Mouse (Mus musculus) erythroblast, embryonic 14.5 days (primary cell): ENCODE results near the gene Cux1. TPM values are rescaled to one million over a fixed set of nuclear protein-coding genes. Genes with fewer than 3 reads are reported as not detected.

Experiments
- H3K27me3 ChIP-seq: 2 replicates; pipeline ENCODE4 v1.6.1; 2012; ENCODE audit warnings: inconsistent platforms; ENCODE audit not compliant: control insufficient read depth
- H3K36me3 ChIP-seq: 2 replicates; pipeline ENCODE4 v1.6.1; 2012; ENCODE audit warnings: mild to moderate bottlenecking, inconsistent platforms; ENCODE audit not compliant: control insufficient read depth
- H3K4me1 ChIP-seq: 2 replicates; pipeline ENCODE4 v1.6.1; 2012; ENCODE audit warnings: inconsistent platforms; ENCODE audit not compliant: control insufficient read depth
- H3K4me3 ChIP-seq: replicated peaks from 2 replicates; pipeline ENCODE3; 2012; ENCODE audit warnings: moderate library complexity, mild to moderate bottlenecking, inconsistent platforms
- H3K9me3 ChIP-seq: 2 replicates; pipeline ENCODE4 v1.6.1; 2012; ENCODE audit warnings: low read length, inconsistent platforms, mixed read lengths; ENCODE audit not compliant: control insufficient read depth
- GATA1 ChIP-seq: IDR thresholded peaks from 2 replicates; pipeline ENCODE4 v1.6.1; 2012; ENCODE audit warnings: low read length, inconsistent platforms, mixed read lengths
- TAL1 ChIP-seq: IDR thresholded peaks from 3 replicates; pipeline ENCODE4 v1.6.1; 2012; ENCODE audit warnings: low read length, inconsistent platforms, mixed read lengths
- polyA plus RNA-seq: library from polyadenylated mRNA; stranded (reverse); fragments of >175 nt; gene quantifications from 2 replicates; pipeline ENCODE4 v1.2.3, GENCODE M21; 2012

The Cux1 gene
- polyA plus RNA-seq, 1 experiment: 2.9 TPM

DNA sequence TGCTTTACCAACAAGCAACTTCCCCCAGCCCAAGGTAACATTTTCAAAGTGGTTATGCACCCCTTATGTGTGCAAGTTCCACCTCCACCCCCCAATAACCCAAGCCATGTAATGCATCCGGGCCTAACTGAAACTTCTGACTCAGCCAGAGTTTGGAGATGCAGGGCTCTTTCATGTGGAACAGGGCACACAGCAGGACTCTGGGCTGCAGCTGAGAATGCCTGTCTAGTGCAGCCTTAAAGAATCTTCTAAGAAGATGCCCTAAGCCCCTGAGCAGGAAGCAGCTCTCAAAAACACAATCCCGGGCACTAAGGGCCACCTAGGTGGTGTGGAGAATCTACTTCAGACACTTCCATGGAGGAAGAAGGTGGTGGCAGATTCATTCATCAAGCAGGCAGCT lies 16.6 kb downstream of the Cux1 start:
- Histone ChIP-seq H3K4me3 (no peak overlapping the region), H3K27me3 (no peaks in the 10 kb centered on the region), H3K4me1 (peaks cover 29% of the 10 kb centered on the region), H3K36me3 (no peaks in the 10 kb centered on the region), H3K9me3 (no peaks in the 10 kb centered on the region)
- no peak for TF ChIP-seq GATA1
- no peak for TF ChIP-seq TAL1

DNA sequence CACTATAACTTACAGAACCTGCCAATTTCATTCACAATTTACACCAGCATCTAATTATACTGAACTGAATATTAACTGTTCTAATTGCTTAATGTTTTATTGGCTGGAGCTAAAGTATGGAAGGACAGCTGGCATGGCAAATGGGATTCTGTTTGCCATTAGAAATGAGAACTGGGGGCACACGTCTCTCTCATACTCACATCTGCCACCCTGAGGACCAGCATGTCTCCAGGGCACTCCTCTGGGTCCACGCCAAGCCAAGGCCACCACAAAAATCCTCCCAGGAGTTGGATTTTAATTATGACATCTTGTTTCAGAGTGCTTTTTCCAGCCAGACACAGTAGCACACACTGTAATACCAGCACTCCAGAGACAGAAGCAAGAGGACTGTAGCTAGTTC lies 18.5 kb downstream of the Cux1 start:
- Histone ChIP-seq H3K36me3 (no peaks in the 10 kb centered on the region), H3K4me1 (peaks cover 34% of the 10 kb centered on the region), H3K27me3 (no peaks in the 10 kb centered on the region), H3K9me3 (no peaks in the 10 kb centered on the region), H3K4me3 (no peak overlapping the region)
- no peak for TF ChIP-seq GATA1
- no peak for TF ChIP-seq TAL1

DNA sequence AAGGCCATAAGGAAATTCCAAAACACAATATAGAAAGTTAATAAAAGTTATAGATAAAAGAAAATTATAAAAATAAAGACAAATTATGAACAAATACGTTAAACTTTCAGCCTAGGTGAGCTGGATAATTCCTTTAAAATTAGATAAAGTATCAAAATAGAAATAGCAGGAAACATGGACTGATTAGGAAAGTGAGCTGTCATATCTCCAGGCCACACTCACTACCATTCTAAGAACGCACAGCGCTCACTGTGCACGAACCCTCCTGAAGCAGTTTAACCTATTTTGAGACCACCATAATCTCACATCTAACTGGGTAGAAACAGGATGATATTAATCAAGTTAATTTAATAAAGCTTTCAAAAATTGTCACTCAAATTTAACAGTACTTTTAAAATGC lies 22.2 kb downstream of the Cux1 start:
- no peaks in the 10 kb centered on the region for H3K27me3 ChIP-seq
- H3K36me3 ChIP-seq: no peaks in the 10 kb centered on the region
- TF ChIP-seq TAL1 (no peak), GATA1 (no peak)
- H3K4me3 ChIP-seq: no peak overlapping the region
- no peaks in the 10 kb centered on the region for H3K9me3 ChIP-seq
- H3K4me1 ChIP-seq: peaks cover 36% of the 10 kb centered on the region

DNA sequence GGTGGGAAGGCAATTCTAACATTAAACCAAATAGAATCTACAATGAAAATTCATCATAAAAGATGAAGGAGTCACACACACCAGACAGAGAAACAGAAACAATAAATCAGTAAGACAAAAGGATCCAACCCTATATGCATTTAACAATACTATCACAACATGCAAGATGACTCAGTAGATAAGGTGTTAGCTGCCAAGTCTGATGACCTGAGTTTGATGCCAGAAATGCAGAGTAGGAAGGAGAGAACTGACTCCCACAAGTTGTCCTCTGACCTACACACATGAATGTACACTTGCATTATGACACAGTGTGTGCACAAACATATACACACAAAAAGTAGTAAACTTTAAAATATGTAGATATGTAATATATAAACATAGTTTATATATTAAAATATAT lies 24.1 kb downstream of the Cux1 start:
- no peak for TF ChIP-seq GATA1
- no peak for TF ChIP-seq TAL1
- H3K4me1 ChIP-seq: peaks cover 36% of the 10 kb centered on the region

DNA sequence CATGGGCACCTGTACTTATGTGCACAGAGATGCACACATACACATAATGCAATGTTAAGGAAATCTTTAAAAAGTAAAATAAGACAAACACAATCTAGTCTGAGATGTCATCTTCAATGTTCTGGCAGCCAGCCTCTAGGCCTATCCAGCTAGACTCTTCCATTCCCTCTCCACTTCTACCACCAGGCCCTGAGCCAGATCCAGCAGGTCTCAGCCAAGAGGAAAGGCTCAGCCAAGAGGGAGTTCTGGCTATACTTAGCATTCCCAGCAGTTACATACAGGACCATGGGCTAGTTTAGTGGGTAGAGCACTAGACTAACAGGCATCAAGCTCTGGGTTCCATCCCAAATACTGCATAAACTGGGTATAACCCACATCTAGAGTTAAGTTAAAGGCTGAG lies 26.3 kb downstream of the Cux1 start:
- Histone ChIP-seq H3K4me3 (no peak overlapping the region), H3K4me1 (peaks cover 26% of the 10 kb centered on the region), H3K36me3 (no peaks in the 10 kb centered on the region), H3K27me3 (no peaks in the 10 kb centered on the region), H3K9me3 (no peaks in the 10 kb centered on the region)
- no peak for TF ChIP-seq GATA1
- TF ChIP-seq TAL1: no peak

More for the DNA sequence above, 24.1 kb downstream of the Cux1 start:
- H3K4me3 ChIP-seq: no peak overlapping the region
- H3K9me3 ChIP-seq: no peaks in the 10 kb centered on the region
- no peaks in the 10 kb centered on the region for H3K27me3 ChIP-seq
- no peaks in the 10 kb centered on the region for H3K36me3 ChIP-seq

DNA sequence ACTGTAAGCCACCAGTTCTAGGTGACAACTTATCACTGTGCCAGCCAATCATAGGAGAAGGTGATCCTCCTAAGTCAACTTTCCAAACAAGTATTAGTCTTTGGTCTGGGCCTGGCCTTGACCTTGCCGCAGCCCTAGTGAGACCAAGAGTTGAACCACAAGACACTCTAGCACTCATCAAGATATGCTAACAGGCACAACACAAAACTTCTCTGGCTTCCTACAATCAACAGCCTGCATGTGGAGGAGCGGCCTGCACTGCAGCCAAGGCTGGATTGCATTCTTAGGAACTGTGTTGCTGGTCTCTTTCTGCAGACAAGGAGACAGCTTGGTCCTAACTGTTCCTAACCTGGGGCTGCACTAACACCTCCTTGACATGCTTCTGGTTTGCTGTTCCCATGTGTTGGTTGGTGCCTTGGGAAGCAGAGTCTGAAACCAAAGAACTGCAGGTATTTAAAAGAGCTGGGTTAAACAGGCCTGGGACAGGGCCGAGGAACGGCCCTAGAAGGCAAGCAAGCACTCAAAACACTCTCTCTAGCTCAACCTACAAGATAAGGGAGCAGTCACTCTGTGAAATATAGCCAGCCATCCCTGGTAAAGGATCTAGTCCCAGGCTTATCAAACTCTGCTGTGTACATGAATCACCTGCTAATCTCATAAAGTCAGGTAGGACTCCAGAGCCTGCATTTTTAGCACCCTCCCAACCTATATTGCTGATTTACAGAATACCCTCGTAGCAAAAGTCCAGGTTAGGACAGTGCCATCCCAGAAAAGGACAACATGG lies 27.0 kb downstream of the Cux1 start:
- Histone ChIP-seq H3K4me3 (no peak overlapping the region), H3K9me3 (no peaks in the 10 kb centered on the region), H3K4me1 (peaks cover 20% of the 10 kb centered on the region), H3K36me3 (no peaks in the 10 kb centered on the region), H3K27me3 (no peaks in the 10 kb centered on the region)
- no peak for TF ChIP-seq TAL1
- no peak for TF ChIP-seq GATA1

DNA sequence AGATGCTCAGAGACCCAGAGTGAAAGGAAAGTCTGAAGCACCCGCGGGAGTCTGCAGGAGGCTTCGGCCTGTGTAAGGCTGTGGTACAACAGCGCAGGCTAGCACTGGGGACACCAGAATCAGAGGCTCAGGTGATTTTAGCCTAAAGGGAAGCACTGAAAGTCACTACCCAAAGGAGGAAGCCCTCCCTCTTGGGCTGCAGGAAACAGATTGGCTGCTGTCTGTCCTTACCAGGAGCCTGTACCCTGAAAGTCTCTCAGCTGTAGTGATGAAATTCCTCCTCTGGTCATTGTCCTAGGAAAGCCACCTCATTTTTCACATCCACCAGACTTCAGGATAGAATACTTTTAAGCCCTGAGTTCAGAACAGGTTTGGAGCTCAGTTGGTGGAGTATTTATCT lies 30.5 kb downstream of the Cux1 start:
- peaks cover 13% of the 10 kb centered on the region for H3K4me1 ChIP-seq
- no peaks in the 10 kb centered on the region for H3K36me3 ChIP-seq
- H3K27me3 ChIP-seq: no peaks in the 10 kb centered on the region
- TF ChIP-seq GATA1 (no peak), TAL1 (no peak)
- no peaks in the 10 kb centered on the region for H3K9me3 ChIP-seq
- H3K4me3 ChIP-seq: no peak overlapping the region

DNA sequence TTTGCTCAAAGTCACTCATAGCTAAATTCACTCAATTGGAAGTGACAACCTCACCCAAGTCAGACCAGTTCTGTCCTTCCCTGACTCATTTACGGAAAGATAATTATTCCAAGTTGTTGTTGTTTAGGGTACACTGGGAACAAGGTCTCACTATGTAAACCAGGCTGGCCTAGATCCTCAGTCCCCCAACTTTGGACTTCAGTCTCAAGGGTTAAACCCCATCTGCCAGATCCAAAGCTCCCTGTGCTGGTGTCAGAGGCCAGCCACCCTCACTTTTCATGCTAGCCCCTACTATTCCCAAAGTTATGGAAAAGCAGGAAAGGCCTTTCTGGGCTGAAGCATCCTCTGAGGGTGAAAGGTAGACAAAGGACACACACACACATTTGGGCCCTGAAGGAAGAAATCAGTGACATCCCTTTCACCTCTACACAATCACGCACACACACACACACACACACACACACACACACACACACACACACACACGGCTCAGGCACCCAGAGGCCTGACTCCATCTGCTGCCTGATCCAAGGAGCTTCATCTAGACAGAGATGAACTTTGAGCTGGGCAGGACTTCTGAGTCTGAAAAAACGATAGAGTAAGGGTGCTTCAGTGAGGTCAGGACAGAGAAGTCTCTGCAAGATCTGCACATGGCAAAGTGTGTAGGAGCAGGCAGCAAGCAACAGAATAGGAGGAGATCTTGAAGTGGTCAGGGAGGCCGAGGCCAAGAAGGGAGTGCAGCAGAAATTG lies 31.1 kb downstream of the Cux1 start:
- no peaks in the 10 kb centered on the region for H3K9me3 ChIP-seq
- no peaks in the 10 kb centered on the region for H3K36me3 ChIP-seq
- H3K27me3 ChIP-seq: no peaks in the 10 kb centered on the region
- TF ChIP-seq GATA1 (no peak), TAL1 (no peak)
- H3K4me3 ChIP-seq: no peak overlapping the region
- H3K4me1 ChIP-seq: peaks cover 13% of the 10 kb centered on the region

DNA sequence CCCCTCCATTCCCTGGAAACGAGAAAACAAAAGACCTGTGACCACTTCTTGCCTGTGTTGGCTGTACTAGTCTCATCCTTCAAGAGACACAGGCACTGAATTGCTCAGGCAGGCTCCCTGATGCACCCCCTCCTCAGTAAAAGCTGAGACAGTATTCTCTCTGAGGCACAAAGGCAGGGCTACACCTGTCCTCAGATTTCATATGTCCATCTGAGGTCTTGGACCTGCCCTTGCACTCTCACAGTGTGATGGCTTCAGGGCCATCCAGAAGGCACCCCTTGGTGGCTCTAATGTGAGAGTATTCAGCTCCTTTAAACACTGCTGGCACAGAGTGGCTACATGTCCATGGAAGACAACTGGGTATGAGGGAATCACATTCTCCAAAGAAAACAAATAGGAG lies 32.1 kb downstream of the Cux1 start:
- peaks cover 4% of the 10 kb centered on the region for H3K4me1 ChIP-seq
- H3K9me3 ChIP-seq: no peaks in the 10 kb centered on the region
- no peaks in the 10 kb centered on the region for H3K36me3 ChIP-seq
- no peaks in the 10 kb centered on the region for H3K27me3 ChIP-seq
- H3K4me3 ChIP-seq: no peak overlapping the region
- no peak for TF ChIP-seq GATA1
- no peak for TF ChIP-seq TAL1
